Mouse (Mus musculus) WW6 (cell line): ENCODE results near the gene Marc2.

Source experiments
- DNase-seq: peaks from one replicate; pipeline ENCODE4 v3.0.0-alpha.2; 2013; ENCODE audit warnings: low read depth, low spot score

Marc2 gene

GRCm38 (mm10) chr1:184808418-184809012 is 37.7 kb downstream of the Marc2 start:
- no peak for DNase-seq

- DNase-seq: no peak
Observed at GRCm38 (mm10) chr1:184807627-184808417, 38.4 kb downstream of the Marc2 start.

DNA sequence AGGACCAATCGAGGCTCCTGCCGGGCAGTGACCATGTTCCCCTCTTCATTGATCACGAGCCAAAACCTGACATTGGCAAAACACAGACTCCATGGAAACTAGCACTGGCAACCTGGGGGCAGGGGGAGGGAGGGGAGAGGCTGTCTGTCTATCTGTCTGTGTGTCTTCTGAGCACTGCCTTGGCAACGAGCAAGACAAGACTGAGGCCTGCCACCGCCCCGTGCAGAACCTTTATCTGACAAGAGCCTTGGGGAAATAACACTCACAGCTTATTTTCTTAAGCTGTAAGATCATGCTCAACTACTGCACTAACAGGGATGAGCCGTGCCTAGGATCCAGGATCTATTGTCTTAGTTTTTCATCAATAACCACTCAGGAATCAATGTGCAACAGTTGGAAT is 39.1 kb downstream of the Marc2 start:
- no peak for DNase-seq

- DNase-seq: no peak
Observed at GRCm38 (mm10) chr1:184805749-184806148, 40.5 kb downstream of the Marc2 start.

DNA sequence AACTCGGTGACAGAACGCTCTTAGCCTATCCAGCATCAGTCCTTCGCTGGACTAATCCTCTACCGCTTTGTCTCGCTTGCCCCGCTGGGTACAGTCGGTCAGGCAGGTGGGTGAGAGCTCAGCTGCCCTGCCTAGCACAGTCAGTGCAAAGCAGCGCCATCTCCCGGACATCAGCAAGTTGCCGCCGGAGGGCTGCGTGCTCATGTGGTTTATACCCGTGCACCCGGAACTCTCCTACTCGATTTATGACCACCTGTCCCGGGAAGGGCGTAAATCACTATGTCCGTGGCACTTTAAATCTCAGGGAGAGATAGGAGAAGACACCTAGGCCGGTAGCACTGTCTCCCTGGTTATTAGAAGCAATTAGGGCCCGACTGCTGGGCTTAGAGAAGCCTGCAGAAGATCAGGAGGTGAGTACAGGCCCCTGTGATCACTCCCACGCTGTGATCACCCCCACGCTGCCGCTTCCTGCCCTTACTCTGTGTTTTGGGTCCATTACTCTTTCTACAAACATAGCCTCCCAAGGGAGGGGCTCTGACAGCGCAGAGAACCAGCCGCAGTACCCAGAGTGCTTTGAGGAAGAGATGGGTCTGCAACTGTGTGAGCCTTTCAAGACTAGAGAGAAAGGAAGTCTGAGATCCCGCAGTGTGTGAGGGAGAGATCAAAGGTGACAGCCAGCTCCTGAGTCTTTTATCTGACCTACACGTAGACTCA is 52.9 kb downstream of the Marc2 start:
- peak; percentile 63 for DNase-seq

- DNase-seq: no peak
Observed at GRCm38 (mm10) chr1:184791109-184791508, 55.1 kb downstream of the Marc2 start.

DNA sequence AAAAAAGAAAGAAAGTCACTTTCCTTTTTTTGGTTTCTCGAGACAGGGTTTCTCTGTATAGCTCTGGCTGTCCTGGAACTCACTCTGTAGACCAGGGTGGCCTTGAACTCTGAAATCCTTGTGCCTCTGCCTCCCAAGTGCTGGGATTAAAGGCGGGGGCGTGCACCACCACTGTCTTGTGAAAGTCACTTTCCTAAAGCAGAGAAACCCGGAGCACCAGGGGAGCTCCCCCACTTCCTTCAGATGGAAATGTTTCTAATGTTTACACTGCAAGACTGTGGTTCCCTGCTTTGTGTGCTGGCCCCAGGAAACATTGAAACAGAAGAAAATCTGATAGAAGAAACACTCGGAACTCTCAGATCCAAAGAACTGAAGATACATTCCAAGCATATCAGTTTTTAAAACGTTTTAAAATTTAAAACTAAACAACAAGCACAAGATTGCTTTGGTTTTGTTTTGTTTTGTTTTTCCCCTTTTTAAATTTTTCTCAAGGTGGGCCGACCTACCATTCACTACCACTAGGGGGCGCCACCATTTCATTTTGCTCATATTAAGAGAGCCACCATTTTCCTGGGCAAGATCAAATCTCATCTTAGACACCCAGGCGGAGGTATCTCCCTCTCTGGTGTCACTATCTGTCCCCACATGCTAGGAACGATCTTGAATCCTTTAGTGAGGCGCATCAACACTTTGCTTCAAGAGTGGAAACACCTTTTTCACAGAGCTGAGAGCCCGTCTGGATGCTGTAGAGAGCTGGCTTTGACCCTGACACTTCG is 59.7 kb downstream of the Marc2 start:
- no peak for DNase-seq

- DNase-seq: no peak
Observed at GRCm38 (mm10) chr1:184783641-184784040, 62.6 kb downstream of the Marc2 start.

DNA sequence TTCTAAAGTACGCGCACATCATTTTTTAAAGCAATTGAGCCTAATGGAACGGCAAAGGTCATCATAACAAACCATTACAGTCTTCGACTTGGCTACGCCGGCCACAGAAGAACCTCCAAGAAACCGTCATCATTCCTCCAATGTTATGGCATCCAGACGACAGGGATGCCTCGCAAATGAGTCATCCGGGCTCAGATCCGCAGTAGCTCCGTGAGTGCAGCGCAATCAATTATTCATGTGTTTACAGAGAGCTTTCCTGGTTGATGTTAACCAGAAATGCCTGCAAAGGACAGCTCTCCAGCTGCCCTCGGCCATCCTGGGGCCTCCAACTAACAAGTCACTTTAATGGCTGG is 64.1 kb downstream of the Marc2 start:
- DNase-seq: no peak

- no peak for DNase-seq
Observed at GRCm38 (mm10) chr1:184781286-184782160, 64.7 kb downstream of the Marc2 start.

DNA sequence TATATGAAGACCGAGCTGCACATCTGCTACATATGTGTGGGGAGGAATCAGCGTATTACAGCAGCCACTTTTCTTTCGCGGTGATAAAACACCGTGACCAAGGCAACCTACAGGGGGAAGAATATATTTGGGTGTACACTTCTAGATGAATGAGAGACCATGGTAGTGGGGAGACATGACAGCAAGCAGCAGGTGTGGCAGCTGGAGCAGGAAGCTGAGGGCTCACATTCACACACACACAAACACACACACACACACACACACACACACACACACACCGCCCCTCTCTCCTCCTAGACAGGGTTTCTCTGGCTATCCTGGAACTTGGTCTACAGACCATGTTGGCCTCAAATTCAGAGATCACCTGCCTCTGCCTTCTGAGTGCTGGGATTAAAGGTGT is 68.1 kb downstream of the Marc2 start:
- no peak for DNase-seq

DNA sequence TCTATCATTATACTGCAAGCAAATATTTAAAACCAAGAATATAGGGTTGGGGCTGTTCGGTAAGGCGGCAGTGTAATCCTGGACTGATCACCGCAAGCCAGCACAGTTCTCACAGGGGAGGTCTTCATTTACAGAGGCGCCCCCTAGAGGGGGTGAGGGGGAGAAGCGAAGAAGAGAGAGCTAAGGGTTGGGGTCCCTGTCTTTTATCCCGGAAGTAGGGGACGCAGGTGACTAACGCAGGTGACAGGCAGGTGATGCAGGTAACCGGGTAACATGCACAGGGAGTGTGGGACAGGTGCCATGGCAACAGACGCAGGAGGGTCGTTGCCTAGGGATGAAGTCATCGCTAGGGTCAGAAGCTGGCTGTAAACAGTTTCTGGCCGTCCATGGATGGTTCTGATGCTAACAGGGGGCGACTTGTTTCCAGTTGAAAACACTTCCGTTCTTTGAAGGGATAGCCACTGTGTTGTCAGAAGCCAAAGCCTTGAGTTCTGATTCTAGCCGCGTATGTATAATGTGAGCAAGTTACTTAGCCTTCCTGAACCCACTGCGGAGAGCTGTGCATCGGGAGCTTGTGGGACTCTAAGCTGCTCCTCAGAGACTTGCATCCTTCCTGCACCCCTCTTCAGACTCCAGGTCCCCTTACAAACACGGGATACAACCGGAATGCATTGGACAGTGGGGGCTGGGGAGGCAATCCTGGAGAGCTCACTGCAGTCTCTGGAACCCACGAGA is 69.0 kb downstream of the Marc2 start:
- no peak for DNase-seq

DNA sequence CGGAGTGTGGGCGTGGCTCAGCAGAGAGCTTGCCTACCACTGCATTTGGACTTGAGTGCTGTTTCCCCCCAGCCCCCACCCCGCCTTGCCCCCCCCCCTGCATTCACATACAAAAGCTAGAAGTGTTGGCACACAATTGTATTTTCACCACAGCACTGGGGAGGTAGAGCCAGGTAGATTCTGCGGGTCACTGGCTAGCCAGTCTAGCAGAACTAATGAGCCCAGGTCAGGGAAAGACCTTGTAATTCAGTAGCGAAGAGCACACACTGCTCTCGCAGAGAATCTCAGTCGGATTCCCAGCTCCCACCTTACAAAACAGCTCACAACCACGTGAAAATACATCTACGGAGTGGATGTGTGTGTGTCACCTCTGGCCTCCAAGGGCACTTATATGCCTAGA is 71.0 kb downstream of the Marc2 start:
- no peak for DNase-seq

- no peak for DNase-seq
Observed at GRCm38 (mm10) chr1:184771891-184772249, 74.4 kb downstream of the Marc2 start.

- DNase-seq: no peak
Observed at GRCm38 (mm10) chr1:184771202-184771890, 74.9 kb downstream of the Marc2 start.

DNA sequence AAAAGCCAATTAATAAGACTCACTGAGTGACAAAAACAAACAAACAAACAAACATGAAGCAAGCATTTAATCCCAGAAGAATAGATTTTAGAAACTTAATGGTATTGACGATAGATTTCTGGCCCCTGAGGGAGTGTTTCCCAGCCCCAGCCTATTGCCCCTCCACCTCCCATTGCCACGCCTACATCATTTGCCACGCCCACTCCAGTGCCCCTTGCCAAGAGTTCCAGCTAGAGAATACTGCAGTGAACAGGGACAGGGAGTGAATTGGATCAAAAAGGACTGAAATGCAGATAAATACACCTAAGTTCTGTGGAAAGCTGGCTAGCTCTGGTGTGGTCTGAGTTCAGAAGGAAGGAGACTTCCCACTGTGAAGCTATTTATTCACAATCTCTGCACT is 82.4 kb downstream of the Marc2 start:
- DNase-seq: no peak
